Mouse (Mus musculus): ENCODE data around the gene Psmd1.
"Not testable (repeated sequence)": the region's sequence is repeated elsewhere in the genome, so short reads cannot be mapped to it uniquely, and the experiment has no call there.

Psmd1 gene

GRCm38 (mm10) chr1:86064271-86064991 is at the start of gene Psmd1:
Gene Psmd1 (plus strand): TSS chr1:86064387.
- peak; percentile 90 for DNase-seq (ENCODE audit: low spot score)

DNA sequence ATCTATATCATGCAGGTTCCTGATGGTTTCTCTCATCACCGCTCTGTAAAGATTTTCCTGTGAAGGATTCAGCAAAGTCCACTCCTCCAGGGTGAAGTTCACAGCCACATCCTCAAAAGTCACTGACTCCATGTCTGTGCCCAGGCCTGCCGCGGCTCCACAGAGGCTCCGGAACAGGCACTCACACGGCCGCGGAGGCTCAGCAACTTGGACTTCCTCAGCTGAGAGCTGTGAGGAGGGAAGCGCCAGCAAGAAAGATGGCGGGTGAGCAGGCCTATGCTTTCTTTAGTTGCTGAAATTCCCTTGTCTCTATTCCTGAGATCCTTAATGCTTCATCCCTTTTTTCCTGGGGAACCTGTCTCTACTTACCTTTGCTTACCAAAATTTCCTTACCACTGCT is 48.4 kb upstream of the Psmd1 start:
- DNase-seq (ENCODE audit: low spot score), result not testable (repeated sequence)

DNA sequence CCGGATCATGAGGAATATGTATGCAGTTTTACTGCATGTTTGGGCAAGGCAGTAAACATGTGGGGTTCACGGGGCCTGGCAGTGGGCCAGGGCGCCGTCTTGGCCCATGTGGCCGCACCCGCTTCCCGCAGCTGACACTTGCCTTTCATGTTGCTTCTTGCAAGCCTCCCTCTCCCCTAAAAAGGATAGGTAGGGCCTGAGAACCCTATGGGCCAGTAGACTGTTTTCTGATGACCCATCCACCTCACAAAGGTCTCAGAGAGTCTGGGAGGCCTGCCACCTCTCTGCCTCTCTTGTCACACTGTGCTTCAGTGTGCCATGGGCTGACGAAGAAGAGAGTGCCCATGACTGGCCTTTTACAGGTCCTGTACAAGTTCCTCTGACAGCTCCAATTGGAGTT is 47.7 kb upstream of the Psmd1 start, which contains the start of gene Spata3:
TSS of gene Spata3 (plus strand) at position 301 of the 400 bp plus-strand sequence.
- no peak for DNase-seq (ENCODE audit: low spot score)

- peak; percentile 59 for DNase-seq (ENCODE audit: low spot score)
These were observed 45.7 kb upstream of the Psmd1 start for GRCm38 (mm10) chr1:86018235-86019055.

DNA sequence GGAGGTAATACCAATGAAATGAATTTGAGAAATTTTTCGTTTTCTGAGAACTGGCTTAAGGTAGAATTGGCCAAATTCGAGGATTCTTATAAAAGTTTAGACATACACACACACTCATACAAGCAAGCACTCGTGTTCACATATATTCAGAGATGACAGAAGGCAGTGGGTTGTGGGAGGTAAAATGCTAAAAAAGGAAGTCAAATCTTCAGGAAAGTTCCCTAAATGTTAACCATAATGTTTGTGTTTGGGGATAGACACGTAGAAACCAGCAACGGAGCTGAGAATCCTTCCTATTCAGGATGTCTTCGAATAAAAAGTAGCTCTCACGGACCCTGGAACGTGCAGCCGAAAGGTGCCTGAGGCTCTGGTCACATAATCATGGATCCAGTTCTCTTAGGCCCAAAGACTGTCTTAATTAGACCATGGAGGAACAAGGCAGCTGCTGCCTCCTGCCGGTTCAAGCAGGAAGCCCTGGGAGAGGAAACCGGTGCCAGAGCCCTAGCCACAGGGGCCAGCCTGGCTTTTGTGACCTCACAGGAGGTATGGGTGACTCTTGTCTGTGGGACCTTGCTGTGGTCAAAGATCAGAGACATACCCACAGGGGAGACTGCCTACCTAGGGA is 42.7 kb upstream of the Psmd1 start:
- no peak for DNase-seq (ENCODE audit: low spot score)

GRCm38 (mm10) chr1:86032273-86032987 is 31.8 kb upstream of the Psmd1 start:
- DNase-seq (ENCODE audit: low spot score), result no peak

GRCm38 (mm10) chr1:86038191-86038951 is 25.8 kb upstream of the Psmd1 start:
- DNase-seq (ENCODE audit: low spot score), result no peak

DNA sequence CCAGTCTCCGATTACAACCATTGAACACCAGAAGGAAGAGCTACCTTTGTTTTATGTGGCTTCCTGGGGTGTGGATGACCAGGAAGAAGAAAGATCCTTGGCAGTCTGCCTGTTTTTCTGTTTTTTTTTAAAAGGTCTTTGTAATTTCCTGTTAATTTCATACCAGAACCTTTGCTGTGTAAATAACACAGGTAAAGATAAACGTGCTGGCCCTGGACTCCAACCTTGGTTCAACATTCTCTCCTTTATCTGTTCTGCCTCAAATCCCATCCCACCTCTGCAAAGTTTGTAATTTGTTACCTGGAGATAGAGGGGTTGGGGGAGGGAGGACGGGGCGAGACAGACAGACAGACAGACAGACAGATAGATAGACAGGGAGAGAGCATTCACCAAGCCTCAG is 24.1 kb upstream of the Psmd1 start:
- DNase-seq (ENCODE audit: low spot score), result no peak

- DNase-seq (ENCODE audit: low spot score), result no peak
These were observed 23.4 kb upstream of the Psmd1 start for GRCm38 (mm10) chr1:86040817-86041216.

DNA sequence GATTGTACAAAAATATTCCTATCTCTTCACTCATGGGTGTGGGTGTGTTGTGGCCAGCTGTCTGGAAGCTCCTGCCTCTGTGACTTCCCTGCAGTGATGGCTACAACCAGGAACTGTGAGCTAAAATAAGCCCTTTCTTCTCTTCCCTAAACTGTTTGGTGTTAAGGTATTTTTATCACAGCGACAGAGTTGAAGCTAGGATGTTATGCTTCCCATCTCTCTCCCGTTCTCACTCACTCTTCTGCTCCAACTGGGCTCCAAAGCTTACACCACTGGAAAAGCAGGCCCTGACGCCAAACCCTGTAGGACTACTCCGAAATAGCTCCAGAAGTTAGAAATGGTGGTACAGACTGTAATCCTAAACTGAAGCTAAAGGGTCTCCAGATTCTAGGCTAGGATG is 19.1 kb upstream of the Psmd1 start:
- DNase-seq (ENCODE audit: low spot score), result no peak

DNA sequence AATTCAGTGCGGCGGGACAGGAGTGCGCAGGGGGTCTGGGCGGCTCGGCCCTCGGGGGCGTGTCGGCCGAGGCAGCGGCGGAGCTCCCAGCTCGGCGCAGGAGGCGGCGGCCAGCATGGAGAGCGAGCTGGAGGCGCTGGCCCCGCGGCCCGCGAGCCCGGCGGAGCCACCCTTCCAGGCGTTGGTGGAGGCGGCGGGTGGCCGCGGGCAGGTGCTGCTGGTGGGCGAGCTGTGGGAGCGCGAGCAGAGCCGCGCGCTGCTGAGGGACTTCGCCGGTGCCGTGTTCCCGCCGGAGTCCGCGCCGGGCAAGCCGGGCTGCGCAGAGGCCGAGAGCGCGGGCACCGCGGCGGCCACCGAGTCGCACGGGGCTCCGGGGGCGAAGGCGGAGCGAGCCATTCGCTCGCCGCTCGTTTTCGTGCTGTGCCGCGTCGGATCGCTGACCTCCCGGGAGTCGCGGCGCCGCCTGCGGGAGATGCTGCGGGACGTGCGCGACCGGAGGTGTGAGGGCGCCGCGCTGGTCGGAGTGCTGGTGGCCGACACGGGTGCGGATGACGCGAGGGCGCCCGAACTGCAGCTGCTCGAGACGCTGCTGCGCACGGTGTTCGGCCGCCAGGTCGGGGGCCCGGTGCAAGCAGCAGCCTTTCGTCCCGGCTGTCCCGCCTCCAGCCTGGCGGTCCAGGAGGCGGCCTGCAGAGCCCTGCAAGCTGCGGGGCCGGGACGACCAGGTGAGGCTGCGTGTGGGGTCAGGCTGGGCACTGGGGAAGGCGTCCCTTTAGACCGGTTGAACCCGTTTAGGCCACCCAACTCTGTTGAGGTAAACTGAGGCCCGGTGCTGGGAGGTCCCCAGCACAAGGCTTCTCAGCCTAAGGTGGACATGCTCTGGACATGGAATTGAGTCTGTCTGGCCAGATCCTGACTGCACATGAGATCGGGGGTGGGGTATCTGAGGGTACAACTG is 18.1 kb upstream of the Psmd1 start, which contains the start of gene 2810459M11Rik:
TSS of gene 2810459M11Rik (plus strand) at position 16 of the 958 bp plus-strand sequence.
- DNase-seq (ENCODE audit: low spot score), result peak; percentile 12

DNA sequence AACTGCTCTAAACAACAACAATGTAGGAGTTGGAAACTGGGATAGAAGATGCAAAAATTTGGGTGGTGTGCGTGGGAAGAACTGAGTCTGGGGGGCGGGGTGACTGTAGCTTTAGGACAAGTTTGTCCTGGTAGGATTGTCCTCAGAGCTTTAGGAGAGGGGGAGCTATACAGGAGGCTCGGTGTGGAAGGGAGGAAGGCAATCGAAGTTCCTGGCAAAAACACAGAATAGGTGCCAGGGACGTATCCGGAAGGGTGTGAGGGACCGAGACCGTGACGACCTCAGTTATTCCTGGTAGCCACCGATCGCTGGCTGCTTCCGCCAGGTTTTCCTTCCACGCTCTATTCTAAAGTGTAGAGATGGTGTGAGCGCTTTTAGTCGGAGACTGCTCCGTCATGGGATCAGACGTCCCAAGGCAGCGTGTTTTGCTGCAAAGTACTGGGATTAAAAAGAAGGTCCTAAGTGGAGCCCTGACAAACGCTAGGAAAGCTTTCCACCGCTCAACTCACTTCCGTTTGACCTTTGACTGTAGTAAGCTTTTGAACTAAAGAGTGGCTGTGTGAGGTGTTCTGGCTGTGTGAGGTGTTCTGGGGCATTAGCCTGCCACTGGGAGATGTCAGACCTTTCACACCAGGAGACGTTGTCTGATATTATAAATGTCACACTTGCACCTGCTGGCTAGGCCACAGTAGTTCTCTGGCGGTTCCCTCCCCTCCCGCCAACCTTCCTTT is 17.2 kb upstream of the Psmd1 start:
- DNase-seq (ENCODE audit: low spot score), result no peak

GRCm38 (mm10) chr1:86048231-86048630 is 16.0 kb upstream of the Psmd1 start:
- peak; percentile 11 for DNase-seq (ENCODE audit: low spot score)

DNA sequence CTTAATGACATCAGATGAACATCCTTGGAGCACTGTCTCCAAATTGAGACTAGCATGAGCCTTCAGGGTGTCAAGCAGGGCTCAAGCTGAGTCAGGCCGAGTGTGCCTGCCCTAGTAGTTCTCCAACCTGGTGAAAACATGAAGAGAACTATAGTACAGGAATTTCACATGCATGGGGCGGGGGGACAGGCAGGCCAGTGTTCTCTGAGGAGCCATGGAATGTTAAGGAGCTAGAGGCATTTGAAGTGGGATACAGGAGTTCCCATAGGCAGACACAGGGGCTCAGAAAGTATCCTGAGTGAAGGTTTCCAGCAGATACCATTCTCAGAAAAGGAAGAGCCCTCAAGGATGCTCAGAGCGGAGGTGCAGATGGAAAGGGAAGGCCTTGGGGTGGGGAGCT is 15.4 kb upstream of the Psmd1 start:
- no peak for DNase-seq (ENCODE audit: low spot score)

DNA sequence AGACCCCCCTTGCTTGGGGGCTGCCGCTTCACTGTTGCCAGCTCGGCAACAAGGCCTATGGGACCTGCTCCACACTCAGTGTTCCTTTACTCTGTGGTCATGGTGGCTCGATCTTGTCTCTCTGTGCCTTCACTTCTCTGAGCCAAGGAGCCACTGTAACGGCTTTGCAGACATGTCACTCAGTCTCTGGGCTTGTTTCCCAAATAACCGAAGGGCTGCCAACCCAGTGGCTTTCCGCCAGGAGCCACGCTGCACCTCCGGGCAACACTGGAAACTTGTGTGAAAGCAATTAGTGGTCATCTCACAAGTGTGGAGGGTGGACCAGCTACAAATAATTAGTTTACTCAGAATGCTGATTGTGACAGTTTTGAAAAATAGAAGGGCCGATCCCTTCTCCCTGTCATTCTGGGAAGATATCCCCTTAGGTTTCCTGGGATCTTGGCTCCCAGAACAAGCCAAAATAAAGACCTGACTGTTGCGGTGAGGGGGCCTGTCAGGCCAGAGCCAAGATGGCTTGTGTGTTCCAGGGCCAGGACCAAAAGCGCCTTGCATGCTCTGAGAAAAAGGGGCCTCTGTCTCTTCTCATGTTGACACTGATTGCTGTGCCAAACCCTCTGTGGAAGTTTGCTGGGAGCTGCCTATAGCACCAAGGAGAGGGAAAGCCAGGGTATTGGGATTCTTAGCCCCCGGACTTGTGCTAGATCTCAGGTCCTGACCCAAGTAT is 10.8 kb upstream of the Psmd1 start:
- DNase-seq (ENCODE audit: low spot score), result no peak

GRCm38 (mm10) chr1:86054943-86055342 is 9.2 kb upstream of the Psmd1 start:
- no peak for DNase-seq (ENCODE audit: low spot score)

- no peak for DNase-seq (ENCODE audit: low spot score)
These were observed 7.9 kb upstream of the Psmd1 start for GRCm38 (mm10) chr1:86056284-86056683.

- peak; percentile 91 for DNase-seq (ENCODE audit: low spot score)
These were observed 5.1 kb upstream of the Psmd1 start for GRCm38 (mm10) chr1:86058856-86059769.
